Mouse (Mus musculus) forebrain, postnatal 0 days (tissue): ENCODE measurements at regions not wholly inside any gene's neighbourhood (a gene's known extent, or its start where the extent isn't known, plus 50 kb on each side); places are given as distances from the start of the nearest gene placed in this dataset.

ENCODE experiments used
- ATAC-seq: fragments of 200-750 bp; cut with Nextera tagmentation; 2 replicates; pipeline ENCODE4 v1.8.0; 2017; ENCODE audit warnings: mild to moderate bottlenecking, moderate library complexity
- DNase-seq: peaks from one replicate; pipeline ENCODE4 v3.0.0-alpha.2; 2015
- H3K27ac ChIP-seq: fragments of 300-500 bp; sonication (generic); 2 replicates; pipeline ENCODE4 v1.5.1; 2014; ENCODE audit warnings: low read depth, mild to moderate bottlenecking, antibody characterized with exemption, low read length, moderate library complexity, mixed read lengths
- H3K27me3 ChIP-seq: fragments of 300-500 bp; sonication (generic); 2 replicates; pipeline ENCODE4 v1.6.1; 2014; ENCODE audit warnings: mild to moderate bottlenecking, low read length, mixed read lengths; ENCODE audit not compliant: insufficient read depth
- H3K36me3 ChIP-seq: fragments of 300-500 bp; sonication (generic); 2 replicates; pipeline ENCODE4 v1.6.1; 2014; ENCODE audit warnings: mild to moderate bottlenecking, moderate library complexity; ENCODE audit not compliant: insufficient read depth
- H3K4me1 ChIP-seq: fragments of 300-500 bp; sonication (generic); 2 replicates; pipeline ENCODE4 v1.6.1; 2014; ENCODE audit warnings: antibody characterized with exemption; ENCODE audit not compliant: insufficient read depth
- H3K4me2 ChIP-seq: fragments of 300-500 bp; sonication (generic); 2 replicates; pipeline ENCODE4 v1.6.1; 2014; ENCODE audit warnings: low read depth, mild to moderate bottlenecking, moderate library complexity
- H3K4me3 ChIP-seq: fragments of 300-500 bp; sonication (generic); 2 replicates; pipeline ENCODE4 v1.5.1; 2014; ENCODE audit warnings: low read depth, low read length, mixed read lengths
- H3K9ac ChIP-seq: fragments of 300-500 bp; sonication (generic); 2 replicates; pipeline ENCODE4 v1.6.1; 2014; ENCODE audit warnings: mild to moderate bottlenecking
- H3K9me3 ChIP-seq: fragments of 300-500 bp; sonication (generic); 2 replicates; pipeline ENCODE4 v1.6.1; 2016; ENCODE audit warnings: low read length
- CTCF ChIP-seq: sonication (generic); IDR thresholded peaks from 2 replicates; pipeline ENCODE4 v1.5.1; 2016; ENCODE audit warnings: antibody characterized with exemption, control low read depth, low read depth
- WGBS: fragments of 180-500 bp; shearing (Covaris S2); extraction: QIAGEN DNeasy Blood & Tissue Kit; methylation state at CpG from one replicate; pipeline ENCODE4 v1.1.7; 2014; 5-methylcytosine and 5-hydroxymethylcytosine counted together

GRCm38 (mm10) chr6:116901816-116902215, 185.1 kb upstream of the Tmem72 start:
- H3K27ac ChIP-seq: no peak overlapping the region
- no peak overlapping the region for H3K9ac ChIP-seq
- TF ChIP-seq CTCF: no peak
- WGBS: 33% methylated on average over 1 of the region's 1 CpGs
- H3K4me3 ChIP-seq: no peak overlapping the region
- no peaks in the 10 kb centered on the region for H3K27me3 ChIP-seq
- DNase-seq: no peak
- no peak overlapping the region for H3K4me2 ChIP-seq
- no peaks in the 10 kb centered on the region for H3K36me3 ChIP-seq
- H3K4me1 ChIP-seq: no peaks in the 10 kb centered on the region
- ATAC-seq: no peak
- no peaks in the 10 kb centered on the region for H3K9me3 ChIP-seq

- ATAC-seq (no peak), DNase-seq (no peak)
- H3K4me3 ChIP-seq: no peak overlapping the region
- H3K9ac ChIP-seq: no peak overlapping the region
- no peaks in the 10 kb centered on the region for H3K9me3 ChIP-seq
- no peak overlapping the region for H3K4me2 ChIP-seq
- no peaks in the 10 kb centered on the region for H3K36me3 ChIP-seq
- no peaks in the 10 kb centered on the region for H3K4me1 ChIP-seq
- no peaks in the 10 kb centered on the region for H3K27me3 ChIP-seq
- 52% methylated on average over 3 of the region's 3 CpGs for WGBS
- TF ChIP-seq CTCF: no peak
- H3K27ac ChIP-seq: no peak overlapping the region
Observed at GRCm38 (mm10) chr6:116902371-116902770, 185.7 kb upstream of the Tmem72 start.

- Histone ChIP-seq H3K36me3 (no peaks in the 10 kb centered on the region), H3K4me1 (no peaks in the 10 kb centered on the region), H3K27me3 (no peaks in the 10 kb centered on the region), H3K9ac (no peak overlapping the region), H3K4me3 (no peak overlapping the region), H3K9me3 (no peaks in the 10 kb centered on the region), H3K27ac (no peak overlapping the region), H3K4me2 (no peak overlapping the region)
- TF ChIP-seq CTCF: no peak
- DNase-seq (no peak), ATAC-seq (no peak)
- WGBS: 72% methylated on average over 7 of the region's 7 CpGs
Observed at GRCm38 (mm10) chr6:116906426-116907172, 189.9 kb upstream of the Tmem72 start.

- TF ChIP-seq CTCF: no peak
- H3K9ac ChIP-seq: no peak overlapping the region
- H3K9me3 ChIP-seq: no peaks in the 10 kb centered on the region
- DNase-seq (no peak), ATAC-seq (no peak)
- 80% methylated on average over 7 of the region's 7 CpGs for WGBS
- H3K4me2 ChIP-seq: no peak overlapping the region
- H3K27me3 ChIP-seq: no peaks in the 10 kb centered on the region
- no peak overlapping the region for H3K4me3 ChIP-seq
- H3K4me1 ChIP-seq: no peaks in the 10 kb centered on the region
- H3K27ac ChIP-seq: no peak overlapping the region
- no peaks in the 10 kb centered on the region for H3K36me3 ChIP-seq
Observed at GRCm38 (mm10) chr6:116910607-116911006, 193.9 kb upstream of the Tmem72 start.

GRCm38 (mm10) chr6:116912161-116912560, 195.4 kb upstream of the Tmem72 start:
- no peaks in the 10 kb centered on the region for H3K27me3 ChIP-seq
- DNase-seq (no peak), ATAC-seq (no peak)
- H3K4me2 ChIP-seq: no peak overlapping the region
- H3K4me1 ChIP-seq: no peaks in the 10 kb centered on the region
- no peaks in the 10 kb centered on the region for H3K9me3 ChIP-seq
- 78% methylated on average over 3 of the region's 3 CpGs for WGBS
- H3K4me3 ChIP-seq: no peak overlapping the region
- H3K36me3 ChIP-seq: no peaks in the 10 kb centered on the region
- no peak overlapping the region for H3K9ac ChIP-seq
- TF ChIP-seq CTCF: no peak
- no peak overlapping the region for H3K27ac ChIP-seq

- no peaks in the 10 kb centered on the region for H3K27me3 ChIP-seq
- WGBS: 70% methylated on average over 1 of the region's 1 CpGs
- H3K4me3 ChIP-seq: no peak overlapping the region
- no peak overlapping the region for H3K27ac ChIP-seq
- ATAC-seq (no peak), DNase-seq (no peak)
- no peak overlapping the region for H3K9ac ChIP-seq
- H3K9me3 ChIP-seq: no peaks in the 10 kb centered on the region
- no peaks in the 10 kb centered on the region for H3K36me3 ChIP-seq
- TF ChIP-seq CTCF: no peak
- no peaks in the 10 kb centered on the region for H3K4me1 ChIP-seq
- no peak overlapping the region for H3K4me2 ChIP-seq
Observed at GRCm38 (mm10) chr6:116914073-116914472, 197.4 kb upstream of the Tmem72 start.

- Histone ChIP-seq H3K9ac (no peak overlapping the region), H3K27ac (no peak overlapping the region), H3K4me3 (no peak overlapping the region), H3K4me1 (no peaks in the 10 kb centered on the region), H3K9me3 (no peaks in the 10 kb centered on the region), H3K4me2 (no peak overlapping the region), H3K36me3 (no peaks in the 10 kb centered on the region), H3K27me3 (no peaks in the 10 kb centered on the region)
- ATAC-seq (no peak), DNase-seq (no peak)
- WGBS: 78% methylated on average over 3 of the region's 3 CpGs
- no peak for TF ChIP-seq CTCF
Observed at GRCm38 (mm10) chr6:116935024-116935423, 218.3 kb upstream of the Tmem72 start.
